Mouse (Mus musculus): Measurements from ENCODE around the gene Tmem45a2. TPM values are rescaled to one million over a fixed set of nuclear protein-coding genes. Genes with fewer than 3 reads are reported as not detected.

Gene Tmem45a2
- polyA plus RNA-seq, 1 experiment = 0.08 TPM

GRCm38 (mm10) chr16:57098468-57099144 lies 27.4 kb upstream of the Tmem45a2 start:
- Histone ChIP-seq H3K27ac (ENCODE audit: insufficient read depth, low read depth, low read length) (peak overlapping the region; percentile 5; the same call in 1 of the 2 replicates), H3K36me3 (ENCODE audit: control insufficient read depth, insufficient read depth, low read length) (no peaks in the 10 kb centered on the region), H3K4me1 (ENCODE audit: control insufficient read depth, insufficient read depth, insufficient read length, low read length) (peaks cover 13% of the 10 kb centered on the region; the same call in 1 of the 2 replicates), H3K4me3 (ENCODE audit: low read depth, low read length) (no peak overlapping the region), H3K27me3 (ENCODE audit: control insufficient read depth, insufficient read depth, low read length) (no peaks in the 10 kb centered on the region)
- 41% methylated on average over 7 of the region's 7 CpGs for WGBS
- no peak for TF ChIP-seq POLR2A (IDR thresholded peaks at IDR 0.05; ENCODE audit: low read depth, low read length)
- no peak for TF ChIP-seq CTCF (IDR thresholded peaks at IDR 0.05; ENCODE audit: extremely low read depth, insufficient read length, insufficient replicate concordance, low read depth, low read length)

- peaks cover 7% of the 10 kb centered on the region; the same call in 1 of the 2 replicates for H3K4me1 ChIP-seq (ENCODE audit: control insufficient read depth, insufficient read depth, insufficient read length, low read length)
- 30% methylated on average over 6 of the region's 6 CpGs for WGBS
- H3K36me3 ChIP-seq (ENCODE audit: control insufficient read depth, insufficient read depth, low read length) = no peaks in the 10 kb centered on the region
- TF ChIP-seq CTCF (IDR thresholded peaks at IDR 0.05; ENCODE audit: extremely low read depth, insufficient read length, insufficient replicate concordance, low read depth, low read length) (no peak), POLR2A (IDR thresholded peaks at IDR 0.05; ENCODE audit: low read depth, low read length) (no peak)
- peak overlapping the region; percentile 100 for H3K27ac ChIP-seq (ENCODE audit: insufficient read depth, low read depth, low read length)
- no peak overlapping the region for H3K4me3 ChIP-seq (ENCODE audit: low read depth, low read length)
- H3K27me3 ChIP-seq (ENCODE audit: control insufficient read depth, insufficient read depth, low read length) = no peaks in the 10 kb centered on the region
Observed at GRCm38 (mm10) chr16:57092911-57093605, 21.9 kb upstream of the Tmem45a2 start.

- 0 out of 2 replicates have a peak overlapping the region, but pooled peaks have one; percentile 100 for H3K27ac ChIP-seq (ENCODE audit: insufficient read depth, low read depth, low read length)
- no peak overlapping the region for H3K4me3 ChIP-seq (ENCODE audit: low read depth, low read length)
- H3K27me3 ChIP-seq (ENCODE audit: control insufficient read depth, insufficient read depth, low read length) = no peaks in the 10 kb centered on the region
- TF ChIP-seq CTCF (IDR thresholded peaks at IDR 0.05; ENCODE audit: extremely low read depth, insufficient read length, insufficient replicate concordance, low read depth, low read length) (no peak), POLR2A (IDR thresholded peaks at IDR 0.05; ENCODE audit: low read depth, low read length) (no peak)
- WGBS = 16% methylated on average over 4 of the region's 4 CpGs
- H3K4me1 ChIP-seq (ENCODE audit: control insufficient read depth, insufficient read depth, insufficient read length, low read length) = peaks cover 7% of the 10 kb centered on the region; the same call in 1 of the 2 replicates
- H3K36me3 ChIP-seq (ENCODE audit: control insufficient read depth, insufficient read depth, low read length) = no peaks in the 10 kb centered on the region
Observed at GRCm38 (mm10) chr16:57092460-57092859, 21.3 kb upstream of the Tmem45a2 start.

- H3K4me1 ChIP-seq (ENCODE audit: control insufficient read depth, insufficient read depth, insufficient read length, low read length) = peaks cover 5% of the 10 kb centered on the region; the same call in 1 of the 2 replicates
- 33% methylated on average over 4 of the region's 4 CpGs for WGBS
- H3K27me3 ChIP-seq (ENCODE audit: control insufficient read depth, insufficient read depth, low read length) = no peaks in the 10 kb centered on the region
- TF ChIP-seq CTCF (IDR thresholded peaks at IDR 0.05; ENCODE audit: extremely low read depth, insufficient read length, insufficient replicate concordance, low read depth, low read length) = no peak
- TF ChIP-seq POLR2A (IDR thresholded peaks at IDR 0.05; ENCODE audit: low read depth, low read length) = no peak
- H3K27ac ChIP-seq (ENCODE audit: insufficient read depth, low read depth, low read length) = peak overlapping the region; percentile 93
- no peaks in the 10 kb centered on the region for H3K36me3 ChIP-seq (ENCODE audit: control insufficient read depth, insufficient read depth, low read length)
- H3K4me3 ChIP-seq (ENCODE audit: low read depth, low read length) = no peak overlapping the region
Observed at GRCm38 (mm10) chr16:57079577-57079976, 8.4 kb upstream of the Tmem45a2 start.

- Histone ChIP-seq H3K27me3 (ENCODE audit: control insufficient read depth, insufficient read depth, low read length) (no peaks in the 10 kb centered on the region), H3K4me3 (ENCODE audit: low read depth, low read length) (no peak overlapping the region), H3K36me3 (ENCODE audit: control insufficient read depth, insufficient read depth, low read length) (no peaks in the 10 kb centered on the region), H3K4me1 (ENCODE audit: control insufficient read depth, insufficient read depth, insufficient read length, low read length) (peaks cover 5% of the 10 kb centered on the region; the same call in 1 of the 2 replicates), H3K27ac (ENCODE audit: insufficient read depth, low read depth, low read length) (no peak overlapping the region)
- 69% methylated on average over 7 of the region's 7 CpGs for WGBS
- TF ChIP-seq CTCF (IDR thresholded peaks at IDR 0.05; ENCODE audit: extremely low read depth, insufficient read length, insufficient replicate concordance, low read depth, low read length) = no peak
- TF ChIP-seq POLR2A (IDR thresholded peaks at IDR 0.05; ENCODE audit: low read depth, low read length) = no peak
Observed at GRCm38 (mm10) chr16:57075986-57076385, 4.8 kb upstream of the Tmem45a2 start.

- Histone ChIP-seq H3K4me1 (ENCODE audit: control insufficient read depth, insufficient read depth, insufficient read length, low read length) (peaks cover 3% of the 10 kb centered on the region; the same call in 1 of the 2 replicates), H3K27ac (ENCODE audit: insufficient read depth, low read depth, low read length) (no peak overlapping the region), H3K36me3 (ENCODE audit: control insufficient read depth, insufficient read depth, low read length) (no peaks in the 10 kb centered on the region), H3K4me3 (ENCODE audit: low read depth, low read length) (no peak overlapping the region), H3K27me3 (ENCODE audit: control insufficient read depth, insufficient read depth, low read length) (no peaks in the 10 kb centered on the region)
- WGBS = 87% methylated on average over 3 of the region's 3 CpGs
- no peak for TF ChIP-seq POLR2A (IDR thresholded peaks at IDR 0.05; ENCODE audit: low read depth, low read length)
- TF ChIP-seq CTCF (IDR thresholded peaks at IDR 0.05; ENCODE audit: extremely low read depth, insufficient read length, insufficient replicate concordance, low read depth, low read length) = no peak
Observed at GRCm38 (mm10) chr16:57062045-57062444, 9.1 kb downstream of the Tmem45a2 start.

GRCm38 (mm10) chr16:57056995-57057394 lies 14.2 kb downstream of the Tmem45a2 start:
- no peaks in the 10 kb centered on the region for H3K36me3 ChIP-seq (ENCODE audit: control insufficient read depth, insufficient read depth, low read length)
- H3K27ac ChIP-seq (ENCODE audit: insufficient read depth, low read depth, low read length) = no peak overlapping the region
- TF ChIP-seq CTCF (IDR thresholded peaks at IDR 0.05; ENCODE audit: extremely low read depth, insufficient read length, insufficient replicate concordance, low read depth, low read length) (no peak), POLR2A (IDR thresholded peaks at IDR 0.05; ENCODE audit: low read depth, low read length) (no peak)
- no peak overlapping the region for H3K4me3 ChIP-seq (ENCODE audit: low read depth, low read length)
- peaks cover 3% of the 10 kb centered on the region; the same call in 1 of the 2 replicates for H3K4me1 ChIP-seq (ENCODE audit: control insufficient read depth, insufficient read depth, insufficient read length, low read length)
- WGBS = 37% methylated on average over 4 of the region's 4 CpGs
- H3K27me3 ChIP-seq (ENCODE audit: control insufficient read depth, insufficient read depth, low read length) = no peaks in the 10 kb centered on the region
